Mouse (Mus musculus): ENCODE data around the gene D930048N14Rik.

The D930048N14Rik gene

DNA sequence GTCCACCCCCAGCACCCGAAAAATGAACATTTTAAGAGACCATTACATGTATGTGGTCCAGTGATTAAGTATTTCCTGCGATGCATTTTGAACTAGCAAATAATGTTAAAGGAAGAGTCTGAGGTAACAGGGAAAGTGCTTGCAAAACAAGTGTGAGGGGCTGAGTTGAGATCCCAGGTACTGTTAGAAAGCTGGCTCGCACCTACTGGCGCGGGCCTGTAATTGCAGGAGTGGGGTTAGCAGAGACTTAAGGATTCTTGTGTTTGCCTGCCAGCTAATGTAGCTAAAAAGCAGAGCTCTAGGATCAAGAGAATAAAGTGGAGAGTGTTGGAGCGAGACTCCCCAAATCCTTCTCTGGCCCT lies 14.4 kb upstream of the D930048N14Rik start:
- CTCF ChIA-PET = interaction anchor here (0.6 to 1.9 kb wide), 20 partner anchors 10 to 99 kb away, joined by 3 to 15 read pairs (median 4); partner anchors contain the start of genes D930048N14Rik (in 2 of the 4), N4bp3 (in 2 of the 4), 0610009B22Rik (in 1 of the 4) and Hnrnpab (in 1 of the 4)
- POLR2A ChIA-PET = interaction anchor here (0.6 to 62.0 kb wide), 53 partner anchors 8 to 1387 kb away, joined by 3 to 3635 read pairs (median 5); partner anchors contain the start of genes 0610009B22Rik (in 4 of the 4), Hnrnpab (in 4 of the 4), Nhp2 (in 3 of the 4) and Phykpl (in 3 of the 4)

DNA sequence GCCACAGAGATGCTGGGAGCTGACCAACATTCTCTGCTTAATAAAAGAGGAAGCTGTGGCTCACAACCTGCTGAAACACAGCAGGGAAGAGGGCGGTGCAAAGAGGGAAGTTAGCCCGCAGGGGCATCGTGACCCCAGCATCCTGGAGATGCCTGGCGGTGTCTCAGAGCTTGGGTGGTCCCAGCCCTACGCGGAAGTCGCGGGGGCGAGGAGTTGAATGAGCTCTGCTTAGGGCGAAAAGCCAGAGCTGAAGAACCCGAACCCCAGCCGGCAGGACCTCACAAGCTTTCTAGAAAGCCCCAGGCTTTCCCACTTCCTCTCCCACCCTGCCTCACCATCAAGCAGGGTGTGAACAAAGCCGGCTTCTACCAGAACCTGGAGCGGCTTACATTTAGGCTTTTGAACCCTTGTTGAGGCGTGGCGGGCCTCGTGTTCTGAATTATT lies 12.8 kb upstream of the D930048N14Rik start:
- ChIA-PET POLR2A (interaction anchor here (0.6 to 62.0 kb wide), 59 partner anchors 8 to 362 kb away, joined by 3 to 3635 read pairs (median 5); partner anchors contain the start of genes D930048N14Rik (in 4 of the 4), N4bp3 (in 4 of the 4), 0610009B22Rik (in 3 of the 4) and Hnrnpab (in 3 of the 4)), CTCF (interaction anchor here (0.5 to 2.0 kb wide), 20 partner anchors 9 to 316 kb away, joined by 3 to 19 read pairs (median 4); partner anchors contain the start of genes D930048N14Rik (in 2 of the 4), N4bp3 (in 2 of the 4), 0610009B22Rik (in 1 of the 4) and Hnrnpab (in 1 of the 4))

GRCm38 (mm10) chr11:51638497-51638896 lies 12.3 kb upstream of the D930048N14Rik start:
- ChIA-PET CTCF (interaction anchor here (0.5 to 2.0 kb wide), 16 partner anchors 9 to 217 kb away, joined by 3 to 19 read pairs (median 3); partner anchors contain the start of genes D930048N14Rik (in 2 of the 4), N4bp3 (in 2 of the 4), 0610009B22Rik (in 1 of the 4) and Hnrnpab (in 1 of the 4)), POLR2A (interaction anchor here (0.6 to 62.0 kb wide), 52 partner anchors 8 to 361 kb away, joined by 3 to 3635 read pairs (median 7); partner anchors contain the start of genes D930048N14Rik (in 4 of the 4), N4bp3 (in 4 of the 4), 0610009B22Rik (in 3 of the 4) and Hnrnpab (in 3 of the 4))

DNA sequence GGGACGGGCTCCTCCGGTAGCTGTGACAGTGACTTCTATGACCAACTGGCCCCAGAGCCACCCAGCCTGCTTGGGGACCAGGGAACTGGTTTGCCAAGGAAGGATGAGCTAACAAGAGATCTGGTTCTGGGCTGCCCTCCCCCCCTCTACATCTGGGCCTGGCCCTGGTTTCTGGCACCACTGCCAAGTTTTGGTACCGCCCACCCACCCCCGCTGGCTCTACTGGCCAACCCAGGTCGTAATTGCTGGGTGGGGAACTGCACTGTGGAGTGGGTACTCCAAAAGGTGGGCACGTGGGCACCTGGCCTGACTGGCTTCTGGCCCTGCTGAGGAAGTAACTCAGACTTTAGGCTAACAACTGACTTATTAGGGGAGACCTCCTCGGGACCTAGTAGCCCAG lies 10.0 kb upstream of the D930048N14Rik start:
- POLR2A ChIA-PET = interaction anchor here in 3 of 4 experiments (0.6 to 62.0 kb wide), 17 partner anchors 9 to 594 kb away, joined by 3 to 3635 read pairs (median 5); partner anchors contain the start of genes 0610009B22Rik (in 2 of the 3), D930048N14Rik (in 2 of the 3), Hnrnpab (in 2 of the 3) and N4bp3 (in 2 of the 3)

GRCm38 (mm10) chr11:51643202-51643601 lies 7.6 kb upstream of the D930048N14Rik start:
- POLR2A ChIA-PET = interaction anchor here (0.7 to 56.0 kb wide), 25 partner anchors 9 to 1266 kb away, joined by 3 to 3635 read pairs (median 6); partner anchors contain the start of genes Hnrnpab (in 4 of the 4), 0610009B22Rik (in 2 of the 4), Nhp2 (in 2 of the 4) and Phykpl (in 2 of the 4)
- CTCF ChIA-PET = interaction anchor here in 3 of 4 experiments (0.6 to 3.3 kb wide), 6 partner anchors 9 to 38 kb away, joined by 3 to 19 read pairs (median 4); no protein-coding TSS in a partner anchor

More for the DNA sequence above, 10.0 kb upstream of the D930048N14Rik start:
- CTCF ChIA-PET = interaction anchor here in 3 of 4 experiments (0.6 to 2.5 kb wide), 3 partner anchors 41 to 111 kb away, joined by 3 to 11 read pairs (median 3); no protein-coding TSS in a partner anchor

- ChIA-PET POLR2A (interaction anchor here (0.6 to 56.0 kb wide), 28 partner anchors 8 to 356 kb away, joined by 3 to 3635 read pairs (median 6); partner anchors contain the start of genes Hnrnpab (in 4 of the 4), Rmnd5b (in 3 of the 4), 0610009B22Rik (in 2 of the 4) and Nhp2 (in 2 of the 4)), CTCF (interaction anchor here (0.7 to 3.3 kb wide), 7 partner anchors 10 to 177 kb away, joined by 3 to 19 read pairs (median 4); no protein-coding TSS in a partner anchor)
Measured at GRCm38 (mm10) chr11:51643761-51644160, 7.0 kb upstream of the D930048N14Rik start.

GRCm38 (mm10) chr11:51644217-51644616 lies 6.5 kb upstream of the D930048N14Rik start:
- POLR2A ChIA-PET = interaction anchor here (0.6 to 56.0 kb wide), 26 partner anchors 8 to 162 kb away, joined by 3 to 3635 read pairs (median 6); partner anchors contain the start of genes Hnrnpab (in 4 of the 4), Rmnd5b (in 3 of the 4), 0610009B22Rik (in 2 of the 4) and Nhp2 (in 2 of the 4)
- CTCF ChIA-PET = interaction anchor here (0.7 to 3.3 kb wide), 8 partner anchors 10 to 176 kb away, joined by 3 to 19 read pairs (median 4); no protein-coding TSS in a partner anchor

DNA sequence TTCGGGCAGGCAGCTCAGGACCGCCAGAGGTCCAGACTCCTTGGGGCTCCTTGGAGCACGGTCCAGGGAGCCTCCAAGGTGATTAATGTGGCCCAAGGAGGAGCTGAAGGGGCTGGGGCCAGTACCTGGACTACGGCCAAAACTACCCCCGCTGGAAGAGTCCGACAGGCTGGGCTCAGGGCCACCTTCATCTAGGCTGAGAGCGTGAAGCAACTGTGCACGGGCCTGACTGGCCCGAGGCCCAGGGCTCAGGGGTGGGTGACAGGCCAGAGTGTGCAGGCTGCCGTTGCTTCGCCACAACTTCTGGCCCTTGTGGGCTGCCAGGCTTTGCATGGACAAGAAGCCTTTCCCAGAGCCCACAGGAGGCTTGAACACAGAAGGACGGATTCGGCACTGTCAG lies 5.5 kb upstream of the D930048N14Rik start:
- ChIA-PET POLR2A (interaction anchor here in 2 of 4 experiments (2.5 to 56.0 kb wide), 8 partner anchors 13 to 43 kb away, joined by 12 to 3635 read pairs (median 162); partner anchors contain the start of genes 0610009B22Rik (in 2 of the 2), Hnrnpab (in 2 of the 2), Nhp2 (in 2 of the 2) and Rmnd5b (in 2 of the 2)), CTCF (interaction anchor here in 2 of 4 experiments (1.5 to 3.3 kb wide), 3 partner anchors 9 to 36 kb away, joined by 3 to 19 read pairs (median 7); no protein-coding TSS in a partner anchor)

GRCm38 (mm10) chr11:51646245-51646644 lies 4.5 kb upstream of the D930048N14Rik start:
- ChIA-PET CTCF (interaction anchor here in 2 of 4 experiments (1.4 to 3.3 kb wide), 4 partner anchors 8 to 35 kb away, joined by 3 to 19 read pairs (median 7); no protein-coding TSS in a partner anchor), POLR2A (interaction anchor here (1.4 to 56.0 kb wide), 14 partner anchors 8 to 58 kb away, joined by 4 to 3635 read pairs (median 46); partner anchors contain the start of genes Rmnd5b (in 3 of the 4), 0610009B22Rik (in 2 of the 4), Hnrnpab (in 2 of the 4) and Nhp2 (in 2 of the 4))

- ChIA-PET CTCF (interaction anchor here in 3 of 4 experiments (1.0 to 3.3 kb wide), 7 partner anchors 9 to 35 kb away, joined by 3 to 19 read pairs (median 4); partner anchors contain the start of gene Nhp2 (in 1 of the 3)), POLR2A (interaction anchor here (0.5 to 56.0 kb wide), 35 partner anchors 9 to 1225 kb away, joined by 3 to 3635 read pairs (median 5); partner anchors contain the start of genes 0610009B22Rik (in 3 of the 4), Phykpl (in 3 of the 4), Rmnd5b (in 3 of the 4) and Hnrnpab (in 2 of the 4))
Measured at GRCm38 (mm10) chr11:51646751-51647667, 3.7 kb upstream of the D930048N14Rik start.

GRCm38 (mm10) chr11:51648566-51648965 lies 2.2 kb upstream of the D930048N14Rik start:
- CTCF ChIA-PET = interaction anchor here in 3 of 4 experiments (1.2 to 3.5 kb wide), 6 partner anchors 11 to 55 kb away, joined by 3 to 19 read pairs (median 5); partner anchors contain the start of gene Nhp2 (in 1 of the 3)
- POLR2A ChIA-PET = interaction anchor here (0.6 to 56.0 kb wide), 35 partner anchors 8 to 1436 kb away, joined by 3 to 3635 read pairs (median 13); partner anchors contain the start of genes Nhp2 (in 4 of the 4), 0610009B22Rik (in 3 of the 4), Hnrnpab (in 3 of the 4) and Phykpl (in 3 of the 4)

DNA sequence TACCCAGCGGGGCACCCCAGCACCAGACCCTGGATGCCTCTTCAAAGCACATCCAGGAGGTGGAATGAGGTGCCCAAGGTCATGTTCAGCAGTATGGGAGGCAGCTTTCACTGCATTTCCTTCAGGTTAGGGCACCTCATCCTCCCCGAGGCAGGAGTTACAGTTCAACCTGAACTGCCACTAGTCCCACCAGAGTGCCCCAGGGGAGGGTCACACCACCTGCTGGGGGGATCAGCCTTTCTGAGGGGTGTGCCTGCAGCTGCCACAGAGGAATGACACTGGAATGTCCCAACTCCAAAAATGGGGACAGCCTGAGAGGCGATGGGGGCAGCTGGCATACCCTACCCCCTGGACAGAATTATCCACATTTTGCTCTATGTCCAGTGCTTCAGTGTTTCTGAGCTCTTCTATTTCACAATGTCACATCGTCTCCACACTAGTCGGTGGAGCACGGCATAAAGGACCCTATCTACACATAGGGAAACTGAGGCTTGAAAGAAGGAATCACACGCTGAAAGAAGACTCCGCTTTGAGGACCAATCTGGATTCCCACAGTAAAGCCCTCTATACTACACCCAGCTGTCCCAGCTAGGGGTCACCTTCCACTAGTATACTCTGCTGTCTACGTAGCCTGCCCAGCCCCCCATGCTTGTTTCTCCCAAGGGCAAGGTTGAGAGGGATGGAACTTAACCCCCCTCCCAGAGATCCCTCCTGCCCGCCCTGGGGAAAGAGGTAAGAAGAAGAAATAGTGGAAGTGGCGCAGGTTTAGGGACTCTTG lies 1.5 kb upstream of the D930048N14Rik start:
- ChIA-PET POLR2A (interaction anchor here (0.7 to 56.0 kb wide), 38 partner anchors 9 to 1437 kb away, joined by 3 to 3635 read pairs (median 11); partner anchors contain the start of genes Hnrnpab (in 4 of the 4), 0610009B22Rik (in 3 of the 4), Nhp2 (in 3 of the 4) and Phykpl (in 3 of the 4)), CTCF (interaction anchor here (0.6 to 3.5 kb wide), 17 partner anchors 11 to 65 kb away, joined by 3 to 19 read pairs (median 4); partner anchors contain the start of genes Phykpl (in 1 of the 4) and Rmnd5b (in 1 of the 4))

DNA sequence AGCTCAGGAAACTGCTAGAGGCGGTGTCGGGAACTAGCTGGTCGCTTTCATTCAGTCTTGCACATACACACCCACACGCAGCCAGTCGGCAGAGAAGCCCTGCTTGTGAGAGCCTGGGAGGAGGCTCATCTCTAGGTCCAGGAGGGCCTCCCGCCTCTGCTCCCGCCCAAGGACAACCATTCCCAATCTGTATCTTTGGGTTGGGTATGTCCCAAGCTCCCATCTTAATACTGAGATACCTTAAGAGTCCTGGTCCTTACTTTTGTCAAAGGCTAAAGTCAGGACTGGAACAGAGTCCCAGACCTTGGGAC lies 910 bp upstream of the D930048N14Rik start:
- ChIA-PET POLR2A (interaction anchor here (0.8 to 56.0 kb wide), 34 partner anchors 8 to 114 kb away, joined by 3 to 3635 read pairs (median 12); partner anchors contain the start of genes Hnrnpab (in 4 of the 4), 0610009B22Rik (in 3 of the 4), Nhp2 (in 3 of the 4) and Phykpl (in 3 of the 4)), CTCF (interaction anchor here (0.6 to 3.5 kb wide), 17 partner anchors 12 to 65 kb away, joined by 3 to 19 read pairs (median 4); partner anchors contain the start of genes Phykpl (in 1 of the 4) and Rmnd5b (in 1 of the 4))

DNA sequence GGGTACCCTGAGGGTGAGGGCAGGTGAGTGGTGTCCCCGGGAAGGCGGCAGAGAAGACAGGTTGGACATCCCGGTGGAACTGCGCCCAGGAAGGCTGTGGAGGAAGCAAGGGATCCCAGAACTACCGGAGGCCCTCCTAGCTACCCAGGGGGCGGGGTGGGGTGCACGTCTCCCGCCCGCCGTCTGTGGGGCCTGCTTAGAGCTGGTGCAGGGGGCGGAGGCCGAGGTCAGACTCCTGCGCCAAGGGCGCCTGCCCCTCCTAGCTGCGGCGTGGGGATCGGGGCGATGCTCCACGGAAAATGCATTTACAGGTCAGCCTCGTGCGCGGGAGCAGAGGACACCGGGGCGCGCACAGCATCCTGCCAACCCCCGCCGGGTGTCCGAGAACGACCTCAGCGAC lies 493 bp upstream of the D930048N14Rik start:
- POLR2A ChIA-PET = interaction anchor here (0.8 to 56.0 kb wide), 34 partner anchors 8 to 113 kb away, joined by 3 to 3635 read pairs (median 12); partner anchors contain the start of genes Hnrnpab (in 4 of the 4), 0610009B22Rik (in 3 of the 4), Nhp2 (in 3 of the 4) and Phykpl (in 3 of the 4)
- CTCF ChIA-PET = interaction anchor here (0.7 to 3.5 kb wide), 17 partner anchors 11 to 66 kb away, joined by 3 to 19 read pairs (median 4); partner anchors contain the start of genes Phykpl (in 1 of the 4) and Rmnd5b (in 1 of the 4)
